Mouse (Mus musculus): ENCODE results near the gene Ptprq. TPM values are rescaled to one million over a fixed set of nuclear protein-coding genes. Genes with fewer than 3 reads are reported as not detected.
A peak's percentile ranks its signal among the peaks of the same experiment; 100 is the strongest.

Ptprq gene
- polyA plus RNA-seq, 1 experiment from 2014 or later: 0.29 TPM

GRCm38 (mm10) chr10:107704443-107704842, 15.4 kb downstream of the Ptprq start:
- Histone ChIP-seq H3K36me3 (no peaks in the 10 kb centered on the region), H3K4me2 (no peak overlapping the region), H3K9me3 (no peaks in the 10 kb centered on the region), H3K4me3 (no peak overlapping the region), H3K4me1 (no peaks in the 10 kb centered on the region), H3K27ac (no peak overlapping the region), H3K9ac (no peak overlapping the region), H3K27me3 (no peaks in the 10 kb centered on the region)
- WGBS: 35% methylated on average over 3 of the region's 3 CpGs
- ATAC-seq (ENCODE audit: borderline replicate concordance, extremely low read depth, low FRiP score, low TSS enrichment): no peak

GRCm38 (mm10) chr10:107700944-107701343, 18.9 kb downstream of the Ptprq start:
- no peak for ATAC-seq (ENCODE audit: borderline replicate concordance, extremely low read depth, low FRiP score, low TSS enrichment)
- 82% methylated on average over 3 of the region's 3 CpGs for WGBS
- H3K36me3 ChIP-seq: no peaks in the 10 kb centered on the region

GRCm38 (mm10) chr10:107698716-107699115, 21.1 kb downstream of the Ptprq start:
- WGBS: 59% methylated on average over 2 of the region's 2 CpGs
- no peaks in the 10 kb centered on the region for H3K4me1 ChIP-seq
- no peak overlapping the region for H3K4me2 ChIP-seq
- H3K9me3 ChIP-seq: no peaks in the 10 kb centered on the region
- no peak overlapping the region for H3K27ac ChIP-seq
- H3K9ac ChIP-seq: no peak overlapping the region
- no peaks in the 10 kb centered on the region for H3K36me3 ChIP-seq
- no peaks in the 10 kb centered on the region for H3K27me3 ChIP-seq
- ATAC-seq (ENCODE audit: borderline replicate concordance, extremely low read depth, low FRiP score, low TSS enrichment): no peak
- no peak overlapping the region for H3K4me3 ChIP-seq

More at GRCm38 (mm10) chr10:107700944-107701343, 18.9 kb downstream of the Ptprq start:
- H3K4me2 ChIP-seq: no peak overlapping the region
- no peaks in the 10 kb centered on the region for H3K27me3 ChIP-seq
- H3K9ac ChIP-seq: no peak overlapping the region
- H3K4me1 ChIP-seq: no peaks in the 10 kb centered on the region
- no peak overlapping the region for H3K27ac ChIP-seq
- H3K4me3 ChIP-seq: no peak overlapping the region
- no peaks in the 10 kb centered on the region for H3K9me3 ChIP-seq

GRCm38 (mm10) chr10:107697177-107697576, 22.7 kb downstream of the Ptprq start:
- Histone ChIP-seq H3K36me3 (no peaks in the 10 kb centered on the region), H3K27ac (no peak overlapping the region), H3K4me1 (no peaks in the 10 kb centered on the region), H3K9me3 (no peaks in the 10 kb centered on the region), H3K27me3 (no peaks in the 10 kb centered on the region), H3K4me3 (no peak overlapping the region), H3K4me2 (no peak overlapping the region), H3K9ac (no peak overlapping the region)
- ATAC-seq (ENCODE audit: borderline replicate concordance, extremely low read depth, low FRiP score, low TSS enrichment): no peak
- WGBS: 64% methylated on average over 5 of the region's 5 CpGs

DNA sequence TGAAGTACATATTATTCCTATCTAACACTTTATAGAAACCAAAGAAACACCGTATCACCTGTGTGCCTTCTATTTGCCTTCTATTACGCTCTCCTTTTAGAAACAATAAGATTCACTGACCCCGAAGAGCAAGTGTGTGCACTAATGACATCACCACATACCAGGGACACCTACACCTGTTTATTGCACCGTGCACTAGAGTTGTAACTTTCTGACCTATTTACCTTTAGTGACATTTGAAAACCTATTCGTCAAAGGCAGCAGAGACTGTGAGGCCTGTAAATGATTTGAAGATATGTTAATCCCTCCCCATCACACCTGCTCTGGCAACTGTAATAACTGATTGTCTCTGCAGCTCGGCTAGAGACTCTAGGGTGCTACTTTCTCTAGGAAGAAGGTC, 32.5 kb downstream of the Ptprq start:
- H3K27ac ChIP-seq: no peak overlapping the region
- H3K36me3 ChIP-seq: no peaks in the 10 kb centered on the region
- no peaks in the 10 kb centered on the region for H3K27me3 ChIP-seq
- no peak overlapping the region for H3K4me2 ChIP-seq
- H3K9me3 ChIP-seq: no peaks in the 10 kb centered on the region
- no peak overlapping the region for H3K9ac ChIP-seq
- WGBS: 45% methylated on average over 6 of the region's 6 CpGs
- H3K4me3 ChIP-seq: no peak overlapping the region
- H3K4me1 ChIP-seq: no peaks in the 10 kb centered on the region
- no peak for ATAC-seq (ENCODE audit: borderline replicate concordance, extremely low read depth, low FRiP score, low TSS enrichment)

- H3K9me3 ChIP-seq: no peaks in the 10 kb centered on the region
- H3K4me2 ChIP-seq: no peak overlapping the region
- ATAC-seq (ENCODE audit: borderline replicate concordance, extremely low read depth, low FRiP score, low TSS enrichment): no peak
- no peak overlapping the region for H3K4me3 ChIP-seq
- no peak overlapping the region for H3K9ac ChIP-seq
- H3K36me3 ChIP-seq: no peaks in the 10 kb centered on the region
- no peak overlapping the region for H3K27ac ChIP-seq
- no peaks in the 10 kb centered on the region for H3K4me1 ChIP-seq
- H3K27me3 ChIP-seq: no peaks in the 10 kb centered on the region
- WGBS: 63% methylated on average over 1 of the region's 1 CpGs
These were observed 43.9 kb downstream of the Ptprq start for GRCm38 (mm10) chr10:107675994-107676393.

DNA sequence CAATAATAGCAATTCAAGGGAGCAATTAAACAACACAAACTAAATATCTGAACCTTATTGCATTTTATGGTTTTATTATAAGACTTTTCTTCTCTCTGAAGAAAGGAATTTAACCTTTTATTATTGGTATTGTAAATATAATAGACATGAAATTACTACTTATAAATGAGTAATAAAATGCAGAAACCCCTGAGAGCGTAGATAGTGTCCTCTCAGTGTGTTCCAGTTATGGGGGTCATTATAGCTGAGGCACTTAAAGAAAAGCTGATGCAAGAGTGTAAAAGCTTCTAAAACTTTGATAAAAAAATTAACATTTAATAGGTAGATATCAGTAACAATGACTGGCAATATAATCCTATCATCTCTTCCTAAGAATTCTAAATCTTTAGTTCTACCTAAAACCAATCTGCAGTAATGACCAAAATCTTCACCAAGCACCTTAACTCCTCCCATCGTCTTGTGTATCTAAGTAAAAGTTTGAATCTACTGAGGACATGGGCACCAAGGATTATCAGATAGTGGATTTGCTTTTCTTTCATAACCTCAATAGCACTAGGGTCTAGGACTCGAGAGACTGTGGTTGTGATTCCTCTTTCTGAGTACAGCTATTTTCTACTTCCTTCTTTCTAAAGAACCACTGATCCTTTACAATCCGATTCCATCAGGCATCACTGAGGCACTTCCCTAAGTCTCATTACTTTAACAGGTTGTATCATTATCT, 51.3 kb downstream of the Ptprq start:
- WGBS: 81% methylated on average over 4 of the region's 4 CpGs
- no peak overlapping the region for H3K27ac ChIP-seq
- no peak for ATAC-seq (ENCODE audit: borderline replicate concordance, extremely low read depth, low FRiP score, low TSS enrichment)
- H3K4me1 ChIP-seq: no peaks in the 10 kb centered on the region
- H3K36me3 ChIP-seq: no peaks in the 10 kb centered on the region
- H3K4me2 ChIP-seq: no peak overlapping the region
- no peak overlapping the region for H3K9ac ChIP-seq
- H3K4me3 ChIP-seq: no peak overlapping the region
- no peaks in the 10 kb centered on the region for H3K27me3 ChIP-seq
- H3K9me3 ChIP-seq: no peaks in the 10 kb centered on the region

GRCm38 (mm10) chr10:107662372-107663065, 57.3 kb downstream of the Ptprq start:
- peak; percentile 94 for ATAC-seq (ENCODE audit: borderline replicate concordance, extremely low read depth, low FRiP score, low TSS enrichment)
- H3K4me2 ChIP-seq: no peak overlapping the region
- no peak overlapping the region for H3K9ac ChIP-seq
- no peaks in the 10 kb centered on the region for H3K9me3 ChIP-seq
- H3K36me3 ChIP-seq: no peaks in the 10 kb centered on the region
- 36% methylated on average over 5 of the region's 5 CpGs for WGBS
- 0 out of 2 replicates have a peak overlapping the region, but pooled peaks have one; percentile 29 for H3K27ac ChIP-seq
- no peaks in the 10 kb centered on the region for H3K27me3 ChIP-seq
- no peak overlapping the region for H3K4me3 ChIP-seq
- no peaks in the 10 kb centered on the region for H3K4me1 ChIP-seq

DNA sequence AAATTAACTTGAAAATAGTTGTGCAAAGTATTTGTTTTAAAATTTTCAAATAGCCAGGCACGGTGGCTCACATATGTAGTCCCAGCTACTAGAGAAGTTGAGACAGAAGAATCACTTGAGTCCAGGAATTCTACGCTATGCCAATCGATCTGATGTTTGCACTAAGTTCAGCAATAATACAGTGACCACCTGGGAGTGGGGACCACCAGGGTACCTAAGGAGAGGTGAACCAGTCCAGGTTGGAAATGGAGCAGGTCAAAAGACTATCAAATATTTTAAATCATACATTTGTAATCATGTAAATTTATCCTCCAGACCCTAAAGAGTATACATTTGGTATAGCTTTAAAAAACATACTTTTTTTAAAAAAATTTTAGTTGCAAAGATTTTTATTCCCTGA, 57.9 kb downstream of the Ptprq start:
- Histone ChIP-seq H3K36me3 (no peaks in the 10 kb centered on the region), H3K27me3 (no peaks in the 10 kb centered on the region), H3K4me1 (no peaks in the 10 kb centered on the region), H3K4me2 (no peak overlapping the region), H3K4me3 (no peak overlapping the region), H3K9ac (no peak overlapping the region), H3K9me3 (no peaks in the 10 kb centered on the region), H3K27ac (no peak overlapping the region)
- 64% methylated on average over 3 of the region's 3 CpGs for WGBS
- peak; percentile 44; the same call in 1 of the 2 replicates for ATAC-seq (ENCODE audit: borderline replicate concordance, extremely low read depth, low FRiP score, low TSS enrichment)

DNA sequence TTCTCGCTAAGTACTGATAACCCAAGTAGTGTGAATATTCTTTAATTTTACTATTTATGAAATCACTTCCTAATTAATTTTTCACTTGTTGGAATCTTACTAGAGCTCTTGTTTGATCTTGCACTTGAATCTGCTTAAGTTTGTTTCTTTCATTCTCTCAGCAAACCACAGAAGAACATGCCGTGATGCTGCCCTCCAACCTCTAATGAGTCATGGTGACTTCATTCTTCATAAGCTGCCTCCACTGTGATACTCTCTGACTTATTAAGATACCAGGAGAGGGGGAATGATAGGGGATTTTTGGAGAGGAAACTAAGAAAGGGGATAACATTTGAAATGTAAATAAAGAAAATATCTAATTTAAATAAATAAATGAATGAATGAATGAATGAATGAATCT, 60.7 kb downstream of the Ptprq start:
- H3K9me3 ChIP-seq: no peaks in the 10 kb centered on the region
- no peaks in the 10 kb centered on the region for H3K4me1 ChIP-seq
- no peak overlapping the region for H3K4me2 ChIP-seq
- H3K27me3 ChIP-seq: no peaks in the 10 kb centered on the region
- H3K27ac ChIP-seq: no peak overlapping the region
- no peak overlapping the region for H3K9ac ChIP-seq
- no peak overlapping the region for H3K4me3 ChIP-seq
- H3K36me3 ChIP-seq: no peaks in the 10 kb centered on the region
- no peak for ATAC-seq (ENCODE audit: borderline replicate concordance, extremely low read depth, low FRiP score, low TSS enrichment)
- 88% methylated on average over 2 of the region's 2 CpGs for WGBS

- ATAC-seq (ENCODE audit: borderline replicate concordance, extremely low read depth, low FRiP score, low TSS enrichment): no peak
These were observed 70.2 kb downstream of the Ptprq start for GRCm38 (mm10) chr10:107649687-107650086.

GRCm38 (mm10) chr10:107628104-107628503, 91.7 kb downstream of the Ptprq start:
- H3K9me3 ChIP-seq: no peaks in the 10 kb centered on the region
- H3K9ac ChIP-seq: no peak overlapping the region
- H3K27me3 ChIP-seq: no peaks in the 10 kb centered on the region
- H3K4me1 ChIP-seq: no peaks in the 10 kb centered on the region
- no peak for ATAC-seq (ENCODE audit: borderline replicate concordance, extremely low read depth, low FRiP score, low TSS enrichment)
- no peaks in the 10 kb centered on the region for H3K36me3 ChIP-seq
- no peak overlapping the region for H3K4me2 ChIP-seq
- 51% methylated on average over 3 of the region's 3 CpGs for WGBS
- H3K4me3 ChIP-seq: no peak overlapping the region
- H3K27ac ChIP-seq: no peak overlapping the region

More at GRCm38 (mm10) chr10:107649687-107650086, 70.2 kb downstream of the Ptprq start:
- no peak overlapping the region for H3K9ac ChIP-seq
- no peak overlapping the region for H3K27ac ChIP-seq
- WGBS: 77% methylated on average over 2 of the region's 2 CpGs
- H3K4me2 ChIP-seq: no peak overlapping the region
- no peak overlapping the region for H3K4me3 ChIP-seq
- H3K4me1 ChIP-seq: no peaks in the 10 kb centered on the region
- H3K9me3 ChIP-seq: no peaks in the 10 kb centered on the region
- H3K27me3 ChIP-seq: no peaks in the 10 kb centered on the region
- H3K36me3 ChIP-seq: no peaks in the 10 kb centered on the region
